Mouse (Mus musculus): ENCODE measurements around the gene Inpp5k. TPM values are rescaled to one million over a fixed set of nuclear protein-coding genes. Genes with fewer than 3 reads are reported as not detected.

The Inpp5k gene
- polyA plus RNA-seq, 1 experiment from 2014 or later: 53.0 TPM

DNA sequence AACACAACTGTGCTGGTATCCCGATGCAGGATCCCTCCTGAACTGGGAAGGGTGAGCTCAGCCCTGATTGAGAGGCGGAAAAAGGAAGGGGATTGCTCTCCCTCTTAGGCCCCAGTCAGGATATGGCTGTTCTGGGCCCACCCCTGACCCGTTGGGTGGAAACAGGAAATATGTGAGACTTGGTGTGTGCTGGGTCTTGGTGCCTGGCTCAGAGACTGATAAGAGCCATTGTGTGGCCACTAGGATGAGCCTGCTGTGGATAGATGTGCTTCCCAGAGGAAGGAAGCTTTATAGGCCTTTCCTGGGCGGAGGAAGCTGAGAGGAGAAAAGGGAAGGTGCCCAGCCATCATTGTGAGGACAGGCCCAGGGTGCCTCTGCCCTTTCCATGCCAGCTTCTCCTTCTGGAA is 18.4 kb downstream of the Inpp5k start:
- no peak overlapping the region for H3K27ac ChIP-seq (replicated peaks; ENCODE audit: low read depth, low read length)
- peaks cover 6% of the 10 kb centered on the region for H3K36me3 ChIP-seq (ENCODE audit: control insufficient read depth, insufficient read depth, low read length)
- no peak overlapping the region for H3K4me3 ChIP-seq (replicated peaks; ENCODE audit: low read depth, low read length)
- H3K4me1 ChIP-seq (ENCODE audit: control insufficient read depth, insufficient read depth, low read length): peaks cover 19% of the 10 kb centered on the region
- ATAC-seq (ENCODE audit: low FRiP score, low TSS enrichment) (no peak), DNase-seq (no peak)
- peaks cover 15% of the 10 kb centered on the region; the same call in 1 of the 2 replicates for H3K27me3 ChIP-seq (ENCODE audit: control insufficient read depth, insufficient read depth, low read length)
- H3K9me3 ChIP-seq (ENCODE audit: control insufficient read depth, low read length): no peaks in the 10 kb centered on the region
- H3K9ac ChIP-seq (replicated peaks; ENCODE audit: low read length): no peak overlapping the region
- no peak overlapping the region for H3K4me2 ChIP-seq (ENCODE audit: low read length)
- 81% methylated on average over 4 of the region's 4 CpGs for whole genome bisulfite sequencing

DNA sequence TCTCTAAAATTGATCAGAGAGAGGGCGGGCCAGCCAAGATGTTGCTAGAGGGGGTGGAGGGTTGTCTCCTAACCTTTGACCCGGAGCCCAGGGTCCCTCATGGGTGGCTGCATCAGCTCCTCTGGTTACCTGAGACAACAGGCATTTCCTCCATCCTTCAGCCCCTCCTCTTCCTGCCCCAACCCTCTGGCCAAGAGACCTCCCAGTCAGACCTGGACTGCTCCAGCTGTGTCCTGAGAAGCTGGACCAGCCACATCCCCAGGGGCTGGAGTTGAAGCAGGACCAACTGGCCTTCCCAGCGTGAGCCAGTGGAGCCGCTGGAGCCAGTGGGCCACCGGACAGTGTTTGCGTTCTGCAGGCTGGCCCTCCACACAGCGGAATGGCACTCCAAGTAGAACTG is 19.5 kb downstream of the Inpp5k start, which contains the start of gene Myo1c:
Myo1c (plus strand) TSS at position 194 of the 400 bp plus-strand sequence.
- H3K4me2 ChIP-seq (ENCODE audit: low read length): peak within 1 kb of the TSS; percentile 83
- peaks cover 4% of the 10 kb centered on the region for H3K36me3 ChIP-seq (ENCODE audit: control insufficient read depth, insufficient read depth, low read length)
- H3K4me1 ChIP-seq (ENCODE audit: control insufficient read depth, insufficient read depth, low read length): peaks cover 23% of the 10 kb centered on the region
- H3K4me3 ChIP-seq (replicated peaks; ENCODE audit: low read depth, low read length): peak within 1 kb of the TSS; percentile 44
- no peak within 1 kb of the TSS for H3K27ac ChIP-seq (replicated peaks; ENCODE audit: low read depth, low read length)
- H3K9me3 ChIP-seq (ENCODE audit: control insufficient read depth, low read length): no peaks in the 10 kb centered on the region
- H3K27me3 ChIP-seq (ENCODE audit: control insufficient read depth, insufficient read depth, low read length): peaks cover 25% of the 10 kb centered on the region
- DNase-seq (no peak), ATAC-seq (ENCODE audit: low FRiP score, low TSS enrichment) (no peak)
- H3K9ac ChIP-seq (replicated peaks; ENCODE audit: low read length): peak within 1 kb of the TSS; percentile 65
- WGBS: 66% methylated on average over 7 of the region's 7 CpGs

DNA sequence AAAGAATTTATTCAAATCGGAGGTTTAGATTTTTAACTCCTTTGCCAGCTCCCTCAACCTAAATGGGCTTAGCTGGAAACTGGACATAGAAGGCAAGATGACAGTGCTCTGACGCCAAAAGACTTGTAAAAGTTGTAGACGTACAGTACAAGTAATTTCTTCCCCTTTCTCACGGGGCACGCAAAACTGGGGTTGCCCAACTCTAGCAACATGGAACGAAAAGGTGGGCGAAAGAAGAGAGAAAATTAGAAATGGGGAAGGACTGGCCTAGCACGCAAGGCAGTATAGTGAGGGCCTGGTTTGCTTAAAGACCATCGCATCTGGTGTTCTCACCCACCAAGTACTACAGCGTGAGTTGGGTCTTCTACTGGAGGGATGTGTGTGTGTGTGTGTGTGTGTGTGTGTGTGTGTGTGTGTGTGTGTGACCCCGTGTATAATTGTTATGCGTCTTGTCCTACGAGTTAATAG is 20.2 kb downstream of the Inpp5k start:
- peak overlapping the region; percentile 44 for H3K4me3 ChIP-seq (replicated peaks; ENCODE audit: low read depth, low read length)
- ATAC-seq (ENCODE audit: low FRiP score, low TSS enrichment): 0 out of 2 replicates have a peak, but pooled peaks have one; percentile 1
- no peak for DNase-seq
- peak overlapping the region; percentile 83 for H3K4me2 ChIP-seq (ENCODE audit: low read length)
- H3K4me1 ChIP-seq (ENCODE audit: control insufficient read depth, insufficient read depth, low read length): peaks cover 30% of the 10 kb centered on the region
- WGBS: 52% methylated on average over 13 of the region's 13 CpGs
- H3K9me3 ChIP-seq (ENCODE audit: control insufficient read depth, low read length): no peaks in the 10 kb centered on the region
- H3K27ac ChIP-seq (replicated peaks; ENCODE audit: low read depth, low read length): no peak overlapping the region
- H3K27me3 ChIP-seq (ENCODE audit: control insufficient read depth, insufficient read depth, low read length): peaks cover 32% of the 10 kb centered on the region
- H3K9ac ChIP-seq (replicated peaks; ENCODE audit: low read length): peak overlapping the region; percentile 65
- H3K36me3 ChIP-seq (ENCODE audit: control insufficient read depth, insufficient read depth, low read length): no peaks in the 10 kb centered on the region

DNA sequence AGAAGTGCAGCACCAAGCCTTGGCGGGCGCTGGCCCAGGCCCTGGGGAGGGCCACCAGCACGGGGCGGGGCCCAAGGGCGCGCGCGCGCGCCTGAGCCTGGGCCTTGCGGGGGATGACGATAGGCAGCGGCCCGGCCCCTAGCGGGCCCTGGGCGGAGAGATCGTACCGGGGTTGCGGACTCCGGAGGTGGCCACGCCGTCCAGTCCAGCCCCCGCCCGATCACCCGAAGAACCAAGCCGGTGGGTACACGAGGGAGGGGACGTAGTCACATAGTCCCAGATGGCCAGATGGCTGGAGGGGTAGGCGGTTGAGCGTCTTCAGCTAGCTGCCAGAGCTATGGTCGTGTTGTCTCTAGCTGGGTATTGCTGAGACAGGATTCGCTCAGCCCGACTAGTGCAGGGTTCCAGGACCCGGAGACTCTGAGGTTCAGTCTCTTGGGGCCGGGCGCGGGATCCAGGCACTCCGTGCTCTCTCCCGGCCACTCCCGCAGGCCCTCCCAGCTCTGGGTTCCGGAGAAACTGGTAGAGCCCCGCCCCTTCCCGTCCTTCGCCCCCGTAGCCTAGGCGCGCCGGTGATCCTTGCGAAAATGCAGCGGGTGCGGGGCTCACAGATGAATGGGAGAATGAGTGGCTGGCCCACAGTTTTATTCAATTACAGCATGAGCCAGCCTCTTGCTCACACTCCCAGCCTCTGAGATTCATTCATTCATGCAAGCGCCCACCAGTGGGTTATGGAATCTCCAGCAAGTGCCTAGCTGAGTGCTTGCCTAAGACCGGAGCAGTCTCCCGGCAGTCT is 20.8 kb downstream of the Inpp5k start:
- H3K27me3 ChIP-seq (ENCODE audit: control insufficient read depth, insufficient read depth, low read length): peaks cover 35% of the 10 kb centered on the region
- H3K4me3 ChIP-seq (replicated peaks; ENCODE audit: low read depth, low read length): peak overlapping the region; percentile 44
- peak; percentile 76 for DNase-seq
- under 1% methylated on average over 51 of the region's 54 CpGs for WGBS
- H3K4me2 ChIP-seq (ENCODE audit: low read length): peak overlapping the region; percentile 83
- no peaks in the 10 kb centered on the region for H3K36me3 ChIP-seq (ENCODE audit: control insufficient read depth, insufficient read depth, low read length)
- peak; percentile 26; the same call in 1 of the 2 replicates for ATAC-seq (ENCODE audit: low FRiP score, low TSS enrichment)
- H3K9ac ChIP-seq (replicated peaks; ENCODE audit: low read length): peak overlapping the region; percentile 65
- no peaks in the 10 kb centered on the region for H3K9me3 ChIP-seq (ENCODE audit: control insufficient read depth, low read length)
- H3K4me1 ChIP-seq (ENCODE audit: control insufficient read depth, insufficient read depth, low read length): peaks cover 36% of the 10 kb centered on the region
- H3K27ac ChIP-seq (replicated peaks; ENCODE audit: low read depth, low read length): 0 out of 2 replicates have a peak overlapping the region, but pooled peaks have one; percentile 22

DNA sequence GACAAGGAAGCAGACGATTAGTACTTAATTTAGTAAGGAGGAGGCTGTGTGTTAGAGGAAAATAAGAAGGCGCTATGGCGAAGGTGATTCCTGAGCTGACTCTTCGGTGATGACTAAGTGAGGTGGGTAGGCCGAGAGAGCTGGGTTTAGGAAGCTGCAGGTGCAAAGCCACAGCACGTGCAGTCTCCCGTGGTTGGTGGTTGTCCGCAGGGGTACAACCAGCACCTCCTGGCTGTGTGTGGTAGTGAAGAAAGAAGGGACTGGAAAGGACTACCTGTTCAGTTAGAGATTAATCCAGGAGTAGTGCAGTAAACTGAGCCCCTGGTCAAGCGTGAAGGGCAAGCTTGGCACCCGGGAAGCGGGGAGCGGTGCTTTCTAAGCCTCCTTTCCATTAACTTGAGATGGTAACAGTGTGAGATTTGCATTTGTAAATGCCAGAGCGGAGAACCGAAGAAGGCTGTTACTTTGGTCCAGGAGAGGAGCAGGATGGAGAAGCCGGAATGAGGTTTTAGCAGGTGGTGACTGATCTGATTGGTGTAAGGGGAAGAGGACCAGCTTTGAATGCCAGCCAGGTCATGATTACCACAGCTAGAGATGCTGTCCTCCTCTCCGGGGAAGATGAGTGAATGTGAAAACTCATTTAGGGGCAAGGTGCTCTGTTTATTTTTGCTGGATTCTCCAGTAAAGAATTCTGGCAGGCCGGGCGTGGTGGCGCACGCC is 21.6 kb downstream of the Inpp5k start:
- Histone ChIP-seq H3K4me2 (ENCODE audit: low read length) (peak overlapping the region; percentile 83), H3K9me3 (ENCODE audit: control insufficient read depth, low read length) (no peaks in the 10 kb centered on the region), H3K27ac (replicated peaks; ENCODE audit: low read depth, low read length) (0 out of 2 replicates have a peak overlapping the region, but pooled peaks have one; percentile 22), H3K36me3 (ENCODE audit: control insufficient read depth, insufficient read depth, low read length) (no peaks in the 10 kb centered on the region), H3K4me1 (ENCODE audit: control insufficient read depth, insufficient read depth, low read length) (peaks cover 36% of the 10 kb centered on the region), H3K27me3 (ENCODE audit: control insufficient read depth, insufficient read depth, low read length) (peaks cover 37% of the 10 kb centered on the region), H3K9ac (replicated peaks; ENCODE audit: low read length) (peak overlapping the region; percentile 65), H3K4me3 (replicated peaks; ENCODE audit: low read depth, low read length) (peak overlapping the region; percentile 44)
- DNase-seq (peak; percentile 3), ATAC-seq (ENCODE audit: low FRiP score, low TSS enrichment) (no peak)
- 23% methylated on average over 20 of the region's 20 CpGs for WGBS

DNA sequence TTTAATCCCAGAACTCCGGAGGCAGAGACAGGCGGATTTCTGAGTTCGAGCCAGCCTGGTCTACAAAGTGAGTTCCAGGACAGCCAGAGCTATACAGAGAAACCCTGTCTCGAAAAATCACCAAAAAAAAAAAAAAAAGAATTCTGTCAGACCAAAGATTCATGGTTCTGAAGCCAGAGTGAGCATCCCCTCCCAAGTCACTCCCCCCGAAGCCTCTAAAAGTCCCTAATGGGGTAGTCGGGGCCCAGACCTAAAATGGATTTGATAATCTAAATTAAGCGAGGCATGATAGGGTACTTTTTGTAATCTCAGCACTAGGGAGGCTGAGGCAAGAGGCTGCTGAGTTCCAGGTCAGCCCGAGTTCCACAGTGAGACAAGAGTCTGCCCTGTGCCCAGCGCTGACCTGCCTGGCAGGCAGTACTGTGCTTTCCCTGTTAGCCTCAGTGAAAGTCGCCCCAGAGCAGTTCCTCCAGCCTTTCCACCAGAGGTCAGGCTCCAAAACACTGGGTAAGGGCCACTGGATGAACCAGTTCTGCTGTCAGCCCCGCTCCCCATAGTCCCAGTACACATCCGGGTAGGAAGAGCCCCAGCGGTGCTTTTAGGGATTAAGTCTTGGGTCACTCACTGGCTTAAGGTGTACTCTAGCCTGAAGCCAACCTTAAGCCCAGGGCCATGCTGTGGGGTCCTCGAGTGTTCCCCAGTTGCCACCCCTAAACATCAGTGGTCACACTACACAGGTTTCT is 22.3 kb downstream of the Inpp5k start:
- WGBS: 31% methylated on average over 14 of the region's 14 CpGs
- peaks cover 36% of the 10 kb centered on the region for H3K4me1 ChIP-seq (ENCODE audit: control insufficient read depth, insufficient read depth, low read length)
- H3K36me3 ChIP-seq (ENCODE audit: control insufficient read depth, insufficient read depth, low read length): no peaks in the 10 kb centered on the region
- peak overlapping the region; percentile 73 for H3K4me2 ChIP-seq (ENCODE audit: low read length)
- H3K9me3 ChIP-seq (ENCODE audit: control insufficient read depth, low read length): no peaks in the 10 kb centered on the region
- peaks cover 37% of the 10 kb centered on the region for H3K27me3 ChIP-seq (ENCODE audit: control insufficient read depth, insufficient read depth, low read length)
- H3K9ac ChIP-seq (replicated peaks; ENCODE audit: low read length): no peak overlapping the region
- peak; percentile 8 for DNase-seq
- no peak overlapping the region for H3K27ac ChIP-seq (replicated peaks; ENCODE audit: low read depth, low read length)
- H3K4me3 ChIP-seq (replicated peaks; ENCODE audit: low read depth, low read length): peak overlapping the region; percentile 40
- no peak for ATAC-seq (ENCODE audit: low FRiP score, low TSS enrichment)

DNA sequence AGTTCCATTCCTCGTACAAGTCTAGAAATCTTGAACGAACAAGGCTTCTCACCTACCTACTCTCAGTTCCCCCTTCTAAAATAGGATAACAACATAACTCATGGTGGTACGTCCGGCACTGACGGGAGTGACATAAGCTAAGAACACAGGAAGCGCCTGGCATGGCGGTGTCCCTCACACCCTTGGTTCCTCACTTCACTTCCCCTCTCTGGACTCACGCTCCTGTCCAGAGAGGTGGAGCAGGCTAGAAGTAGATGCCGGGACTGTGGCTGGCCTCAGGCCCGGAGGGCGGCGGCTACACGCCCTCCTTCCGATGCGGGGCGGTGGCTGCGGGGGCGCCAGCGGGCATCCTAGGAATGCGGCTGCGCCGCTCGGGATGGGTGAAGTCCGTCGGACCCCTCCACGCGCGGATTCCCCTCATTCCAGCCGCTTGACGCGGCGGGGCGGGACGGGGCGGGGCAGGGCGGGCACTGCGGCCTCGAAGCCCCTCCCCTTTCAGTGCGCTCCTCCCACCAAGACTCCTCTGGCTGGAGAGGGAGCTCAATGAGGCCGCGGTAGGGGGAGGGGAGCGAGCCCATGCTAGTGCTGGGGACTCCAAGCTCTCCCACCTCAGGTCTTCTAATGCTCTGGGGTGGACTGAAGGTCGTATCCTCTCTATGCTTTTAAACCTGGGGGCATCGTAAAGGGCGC is 23.1 kb downstream of the Inpp5k start:
- Histone ChIP-seq H3K36me3 (ENCODE audit: control insufficient read depth, insufficient read depth, low read length) (no peaks in the 10 kb centered on the region), H3K27ac (replicated peaks; ENCODE audit: low read depth, low read length) (no peak overlapping the region), H3K4me2 (ENCODE audit: low read length) (peak overlapping the region; percentile 73), H3K9me3 (ENCODE audit: control insufficient read depth, low read length) (no peaks in the 10 kb centered on the region), H3K4me3 (replicated peaks; ENCODE audit: low read depth, low read length) (peak overlapping the region; percentile 40), H3K27me3 (ENCODE audit: control insufficient read depth, insufficient read depth, low read length) (peaks cover 37% of the 10 kb centered on the region), H3K9ac (replicated peaks; ENCODE audit: low read length) (peak overlapping the region; percentile 42), H3K4me1 (ENCODE audit: control insufficient read depth, insufficient read depth, low read length) (peaks cover 36% of the 10 kb centered on the region)
- under 1% methylated on average over 44 of the region's 45 CpGs for WGBS
- peak; percentile 81 for DNase-seq
- peak; percentile 49 for ATAC-seq (ENCODE audit: low FRiP score, low TSS enrichment)
